Mouse (Mus musculus) retina, embryonic 14.5 days (tissue): Measurements from ENCODE around the gene Lrrc15.

Experiments
- DNase-seq: peaks from one replicate; pipeline ENCODE4 v3.0.0-alpha.2; 2015; ENCODE audit warnings: low spot score

The Lrrc15 gene

GRCm38 (mm10) chr16:30278406-30278805 lies 4.7 kb downstream of the Lrrc15 start:
- DNase-seq: no peak

- no peak for DNase-seq
Observed at GRCm38 (mm10) chr16:30275558-30276340, 7.3 kb downstream of the Lrrc15 start.

GRCm38 (mm10) chr16:30273065-30273464 lies 10.0 kb downstream of the Lrrc15 start:
- no peak for DNase-seq

- DNase-seq: no peak
Observed at GRCm38 (mm10) chr16:30271941-30272595, 11.0 kb downstream of the Lrrc15 start.

DNA sequence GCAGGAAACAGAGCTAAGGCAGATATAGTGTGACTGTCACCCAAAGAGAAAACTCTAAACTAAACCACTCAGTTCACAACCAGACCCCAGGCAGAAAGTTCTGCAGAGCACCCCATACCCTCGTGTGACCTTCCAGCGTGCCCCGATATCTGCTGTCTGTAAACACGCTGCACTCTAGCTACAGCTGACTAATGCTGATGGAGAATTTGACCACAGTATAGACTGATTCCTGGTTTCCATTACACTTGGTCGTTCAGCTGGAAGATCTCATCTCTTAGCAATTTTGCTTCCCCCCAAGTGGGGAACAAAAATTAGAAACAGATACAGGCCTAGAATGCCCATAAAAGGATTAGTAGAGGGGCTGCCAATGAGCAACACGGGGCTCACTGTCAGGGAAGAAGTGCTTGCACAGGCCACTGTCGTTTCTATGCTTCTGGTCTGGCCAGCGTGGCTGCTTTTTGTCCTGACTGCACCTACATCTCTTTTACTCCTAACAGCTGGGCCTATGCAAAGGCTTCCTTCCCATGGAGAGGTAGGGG lies 11.8 kb downstream of the Lrrc15 start:
- no peak for DNase-seq

DNA sequence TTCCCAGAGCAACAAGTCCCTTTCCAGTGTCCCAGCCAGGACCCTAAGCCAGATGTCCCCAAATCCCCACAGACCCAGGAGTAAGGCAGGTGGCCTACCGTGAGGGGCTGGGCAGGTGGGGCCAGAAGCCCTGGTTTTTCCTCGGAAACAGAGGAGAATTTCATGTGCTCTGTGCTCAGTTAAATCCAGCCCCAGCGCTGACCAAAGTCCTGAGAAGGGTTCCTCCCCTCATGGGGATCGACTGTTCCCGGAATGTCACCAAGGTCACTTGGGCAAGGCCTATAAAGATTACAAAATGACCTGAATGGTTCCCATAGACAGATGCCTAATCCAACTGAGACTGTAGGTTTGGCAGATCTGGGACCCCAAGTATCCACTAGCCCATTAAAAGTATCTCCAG lies 15.7 kb downstream of the Lrrc15 start, which contains the start of gene Cpn2:
Cpn2 (minus strand) TSS at position 141 of the 400 bp plus-strand sequence.
- no peak for DNase-seq

DNA sequence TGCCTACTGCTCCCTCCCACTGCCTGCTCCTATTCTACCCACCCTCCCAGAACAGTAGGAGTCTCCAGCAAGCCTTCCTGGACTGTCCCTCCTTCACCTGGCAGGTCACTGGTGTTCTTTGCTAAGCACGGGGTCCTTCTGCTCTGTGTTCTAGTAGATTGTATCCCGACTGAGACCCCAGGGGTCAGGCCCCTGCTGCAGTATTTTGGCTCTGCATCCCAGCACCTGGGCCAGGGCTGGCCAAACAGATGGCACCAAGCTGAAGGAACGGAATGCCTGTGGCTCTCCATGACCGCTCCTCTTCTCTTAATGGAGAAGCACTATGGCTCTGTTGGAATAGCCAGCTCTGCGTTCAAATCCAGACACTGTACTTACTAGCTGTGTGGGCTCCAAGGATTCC lies 16.5 kb downstream of the Lrrc15 start:
- DNase-seq: no peak

GRCm38 (mm10) chr16:30265611-30266010 lies 17.4 kb downstream of the Lrrc15 start:
- DNase-seq: no peak

- DNase-seq: no peak
Observed at GRCm38 (mm10) chr16:30263156-30263555, 19.9 kb downstream of the Lrrc15 start.

GRCm38 (mm10) chr16:30262664-30263063 lies 20.4 kb downstream of the Lrrc15 start:
- DNase-seq: peak; percentile 88

DNA sequence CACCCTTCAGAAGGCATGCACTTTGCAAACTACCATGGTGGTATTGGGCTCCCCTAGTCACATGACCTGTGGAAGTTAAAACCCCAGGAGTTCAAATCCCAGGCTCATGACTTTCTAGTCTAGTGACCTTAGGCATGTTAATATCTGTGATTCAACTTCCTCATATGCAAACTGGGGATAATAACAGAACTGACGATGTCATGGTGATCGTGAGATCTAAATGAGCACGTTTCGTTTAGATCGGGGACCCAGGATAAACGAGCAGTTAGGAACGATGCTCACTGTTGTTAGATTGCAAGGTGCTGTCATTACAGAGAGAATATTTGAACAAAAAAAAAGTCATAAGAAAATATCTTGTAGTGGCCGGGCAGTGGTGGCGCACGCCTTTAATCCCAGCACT lies 20.9 kb downstream of the Lrrc15 start:
- DNase-seq: no peak

DNA sequence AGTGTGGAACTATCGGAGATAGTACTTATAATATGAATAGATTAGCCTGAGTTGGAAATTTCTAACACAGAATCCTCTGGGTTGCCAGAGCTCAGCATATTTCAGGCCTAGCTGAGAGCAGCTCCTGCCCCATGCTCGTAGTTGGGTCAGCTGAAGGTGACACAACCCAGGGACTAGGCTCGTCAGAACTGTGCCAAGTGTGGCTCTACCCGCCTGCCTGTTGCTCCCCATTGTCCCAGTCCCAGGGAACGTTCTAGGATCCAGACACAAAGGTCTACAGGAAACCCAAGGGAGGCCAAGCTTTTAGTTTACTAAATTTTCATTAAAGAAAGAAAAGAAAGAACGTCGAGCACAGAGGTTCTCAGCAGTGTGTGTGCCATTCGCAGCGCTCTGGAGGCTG lies 21.7 kb downstream of the Lrrc15 start:
- DNase-seq: no peak

- DNase-seq: no peak
Observed at GRCm38 (mm10) chr16:30260012-30260635, 22.9 kb downstream of the Lrrc15 start.

- no peak for DNase-seq
Observed at GRCm38 (mm10) chr16:30259444-30259843, 23.6 kb downstream of the Lrrc15 start.

DNA sequence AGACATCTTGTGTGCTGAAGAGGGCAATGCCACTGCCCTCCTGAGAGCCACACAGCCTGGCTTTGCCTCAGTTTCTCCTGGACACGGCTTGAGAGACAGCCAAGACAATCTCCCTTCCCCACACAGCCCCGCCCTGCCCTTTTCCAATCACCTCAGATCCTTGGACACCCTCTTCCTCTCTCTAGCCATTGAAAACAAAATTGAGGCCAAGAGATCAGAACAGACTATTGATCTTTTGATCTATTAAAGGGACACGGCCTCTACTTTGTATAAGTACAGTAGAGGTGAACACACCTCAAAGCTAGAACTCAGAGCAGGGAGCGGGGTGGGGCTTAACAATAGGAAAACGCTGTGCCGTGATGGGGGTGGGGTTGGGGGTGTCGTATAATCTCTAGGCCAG lies 24.6 kb downstream of the Lrrc15 start:
- DNase-seq: no peak

DNA sequence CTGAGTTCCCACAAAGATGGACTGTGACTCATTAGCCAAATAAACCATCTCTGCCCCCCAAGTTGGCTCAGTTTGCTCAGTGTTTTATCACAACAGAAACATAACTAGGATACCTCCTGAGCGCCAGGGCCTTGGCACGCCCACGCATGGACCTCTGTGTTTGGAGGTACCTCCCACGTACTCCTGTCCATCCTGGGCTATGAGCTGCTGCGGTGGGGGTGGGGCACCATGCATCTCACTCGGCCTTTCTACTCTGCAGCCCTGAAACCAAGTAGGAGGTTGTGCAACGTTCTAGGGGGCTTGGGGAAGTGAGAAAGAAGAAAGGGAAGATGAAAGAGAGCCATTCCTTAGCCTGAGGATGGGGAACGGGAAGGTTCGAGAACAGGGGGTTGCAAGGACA lies 25.3 kb downstream of the Lrrc15 start:
- no peak for DNase-seq

DNA sequence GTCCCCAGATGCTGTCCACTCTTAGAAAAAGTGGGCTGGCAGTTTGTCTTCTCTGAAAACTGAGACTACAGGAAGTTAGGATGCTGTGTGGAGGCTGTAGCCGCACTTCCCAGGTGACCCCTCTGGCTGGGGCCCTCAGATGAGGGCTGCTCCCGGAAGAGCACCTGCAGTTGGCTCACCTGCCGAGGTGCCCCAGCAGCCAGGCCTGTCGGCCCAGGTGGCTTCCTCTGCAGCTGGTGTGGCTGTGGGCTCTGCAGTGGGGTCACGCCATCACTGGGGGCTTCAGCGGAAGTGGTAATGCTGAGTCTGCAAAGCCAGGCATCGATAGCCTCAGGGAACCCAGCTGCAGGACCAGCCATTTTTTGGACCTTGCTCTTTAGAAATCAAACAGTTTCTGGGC lies 28.0 kb downstream of the Lrrc15 start:
- no peak for DNase-seq

DNA sequence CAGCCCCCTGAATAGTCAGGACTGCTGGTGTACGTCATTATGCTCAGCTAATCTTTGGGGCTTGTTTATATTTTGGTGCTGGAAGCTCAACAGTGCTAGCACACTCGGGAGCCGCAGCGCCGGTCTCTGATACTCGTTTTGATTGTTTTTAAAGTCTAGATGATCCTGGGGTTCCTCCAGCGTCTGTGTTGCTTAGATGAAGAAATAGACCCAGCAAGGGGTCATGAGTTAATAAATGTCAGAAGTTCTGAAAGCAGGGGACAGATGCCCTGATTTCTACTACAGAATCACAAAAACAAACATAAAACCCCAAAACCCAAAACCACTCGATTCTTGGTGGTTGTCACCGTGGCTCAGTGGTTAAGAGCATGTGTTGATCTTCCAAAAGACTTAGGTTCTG lies 29.2 kb downstream of the Lrrc15 start:
- no peak for DNase-seq

DNA sequence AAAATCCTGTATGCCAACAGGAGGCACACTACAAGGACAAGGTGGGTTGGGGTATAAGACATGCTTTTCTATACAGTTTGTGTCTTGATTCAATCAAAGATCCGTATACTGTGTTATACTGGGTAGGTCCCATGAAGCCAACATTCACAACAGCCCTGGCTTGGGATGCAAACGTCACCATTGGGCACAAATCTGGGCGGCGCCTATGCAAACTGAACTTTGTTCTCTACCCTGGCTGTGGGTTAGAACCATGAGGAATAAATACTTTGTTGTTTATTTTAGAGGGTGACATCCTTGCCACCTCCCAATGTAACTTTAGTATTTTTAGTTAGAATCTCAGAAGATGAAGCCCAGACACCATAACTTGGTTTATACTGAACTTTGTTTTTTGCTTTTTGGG lies 29.7 kb downstream of the Lrrc15 start:
- no peak for DNase-seq

DNA sequence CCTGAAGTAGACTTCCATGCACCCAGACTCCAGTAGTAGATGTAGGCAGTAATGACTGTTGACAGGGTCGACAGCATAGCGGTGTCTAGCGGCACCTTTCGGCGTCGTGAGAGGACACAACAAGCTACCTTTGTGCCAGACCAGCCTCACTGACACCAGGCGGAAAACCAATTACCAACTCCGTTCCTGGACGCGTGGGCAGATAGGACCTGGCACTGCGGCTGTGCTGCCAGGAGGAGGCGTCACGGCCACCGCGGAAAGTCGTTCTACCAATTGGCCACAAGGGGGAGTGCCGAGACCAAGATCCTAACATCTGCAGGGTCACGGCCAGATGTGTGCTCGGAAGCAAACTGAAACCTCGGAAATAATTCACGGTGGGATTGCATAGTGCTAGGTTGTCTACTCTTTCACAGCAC lies 31.0 kb downstream of the Lrrc15 start:
- peak; percentile 90 for DNase-seq

DNA sequence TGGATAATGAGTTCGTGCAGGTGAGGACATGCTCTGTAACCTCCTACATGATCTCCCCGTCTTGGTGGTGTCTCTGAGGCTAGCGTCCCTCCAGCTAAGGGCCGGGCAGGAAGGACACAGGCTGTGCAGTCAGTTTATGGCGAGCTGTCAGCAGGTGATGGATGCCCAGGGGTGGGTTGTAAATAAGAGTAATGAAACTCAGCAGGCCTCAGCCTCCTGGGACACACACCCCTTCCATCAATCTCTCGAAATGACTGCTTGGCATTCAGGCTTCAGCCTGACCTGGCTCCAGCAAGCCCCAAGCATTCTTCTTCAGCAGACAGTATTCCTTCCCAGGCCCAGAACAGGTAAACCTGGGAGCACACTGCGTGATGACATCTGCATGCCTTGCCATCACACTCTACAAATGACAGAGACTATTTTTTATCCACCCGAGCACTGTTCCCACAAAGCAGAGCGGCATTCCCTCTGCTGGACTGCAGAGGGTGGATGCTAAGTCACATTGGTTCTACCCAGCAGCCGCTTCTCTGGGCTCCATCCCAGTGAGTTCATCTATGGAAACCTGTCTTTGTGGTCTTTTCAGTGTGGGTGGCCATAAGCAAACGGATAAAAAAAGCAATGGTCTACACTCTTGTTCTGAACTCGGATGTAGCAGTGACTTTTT lies 38.9 kb downstream of the Lrrc15 start:
- no peak for DNase-seq

DNA sequence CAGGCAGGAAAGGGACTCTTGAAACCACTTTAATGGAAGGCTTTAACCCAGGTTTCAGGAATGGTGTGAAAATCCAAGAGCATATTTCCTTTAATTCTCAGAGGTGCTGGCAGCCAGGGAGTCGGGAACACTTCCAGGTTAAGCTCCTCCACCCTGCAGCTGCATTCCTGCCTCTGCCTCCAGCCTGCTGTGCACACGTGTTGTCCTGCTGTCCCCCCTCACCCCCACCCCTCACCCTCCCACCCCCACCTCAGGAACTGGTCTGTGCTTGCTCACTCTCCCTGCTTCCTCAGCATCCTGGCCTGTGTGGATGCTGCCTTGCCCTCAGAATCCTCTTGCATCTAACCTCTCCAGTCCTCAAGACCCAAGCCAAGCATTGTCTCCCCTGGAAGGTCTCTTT lies 41.4 kb downstream of the Lrrc15 start:
- no peak for DNase-seq
